Mouse (Mus musculus) stomach, embryonic 16.5 days (tissue): ENCODE data around the gene Itgal. TPM values are rescaled to one million over a fixed set of nuclear protein-coding genes. Genes with fewer than 3 reads are reported as not detected.
A peak's percentile ranks its signal among the peaks of the same experiment; 100 is the strongest.

Source experiments
- ATAC-seq: fragments of 200-750 bp; cut with Nextera tagmentation; 2 replicates; pipeline ENCODE4 v1.8.0; 2017; ENCODE audit warnings: moderate number of reproducible peaks, moderate TSS enrichment; ENCODE audit not compliant: insufficient read depth, low FRiP score
- H3K27ac ChIP-seq: fragments of 300-500 bp; sonication (generic); 2 replicates; pipeline ENCODE4 v1.5.1; 2014; ENCODE audit warnings: low read length
- H3K27me3 ChIP-seq: fragments of 300-500 bp; sonication (generic); 2 replicates; pipeline ENCODE4 v1.6.1; 2014; ENCODE audit warnings: low read length, control low read depth, mixed read lengths; ENCODE audit not compliant: control insufficient read depth, insufficient read depth
- H3K36me3 ChIP-seq: fragments of 300-500 bp; sonication (generic); 2 replicates; pipeline ENCODE4 v1.6.1; 2014; ENCODE audit warnings: low read length; ENCODE audit not compliant: control insufficient read depth, insufficient read depth
- H3K4me1 ChIP-seq: fragments of 300-500 bp; sonication (generic); 2 replicates; pipeline ENCODE4 v1.6.1; 2014; ENCODE audit warnings: low read length, control low read depth, mixed read lengths; ENCODE audit not compliant: control insufficient read depth, insufficient read depth
- H3K4me2 ChIP-seq: fragments of 300-500 bp; sonication (generic); 2 replicates; pipeline ENCODE4 v1.6.1; 2014; ENCODE audit warnings: low read depth, low read length, mixed read lengths
- H3K4me3 ChIP-seq: fragments of 300-500 bp; sonication (generic); replicated peaks from 2 replicates; pipeline ENCODE4 v1.5.1; 2014; ENCODE audit warnings: mild to moderate bottlenecking, low read length
- H3K9ac ChIP-seq: fragments of 300-500 bp; sonication (generic); 2 replicates; pipeline ENCODE4 v1.6.1; 2014; ENCODE audit warnings: low read length
- H3K9me3 ChIP-seq: fragments of 300-500 bp; sonication (generic); replicated peaks from 2 replicates; pipeline ENCODE4 v1.6.1; 2016; ENCODE audit warnings: low read length, control low read depth; ENCODE audit not compliant: control insufficient read depth
- WGBS: fragments of 180-500 bp; shearing (Covaris S2); extraction: QIAGEN DNeasy Blood & Tissue Kit; methylation state at CpG from one replicate; pipeline ENCODE4 v1.1.7; 2014; 5-methylcytosine and 5-hydroxymethylcytosine counted together
- polyA plus RNA-seq: library from polyadenylated mRNA; unstranded; fragments of >200 nt; fragmentation: Nextera tagmentation; extraction: Ambion mirVana; gene quantifications from 2 replicates; pipeline ENCODE4 v1.2.1, GENCODE M21; 2015

Itgal gene
- polyA plus RNA-seq, 1 experiment from 2014 or later: 4.0 TPM

- H3K4me2 ChIP-seq: no peak overlapping the region
- WGBS: 70% methylated on average over 8 of the region's 8 CpGs
- H3K27me3 ChIP-seq: no peaks in the 10 kb centered on the region
- H3K9ac ChIP-seq: no peak overlapping the region
- no peaks in the 10 kb centered on the region for H3K4me1 ChIP-seq
- H3K27ac ChIP-seq: no peak overlapping the region
- peaks cover 9% of the 10 kb centered on the region for H3K9me3 ChIP-seq
- no peak overlapping the region for H3K4me3 ChIP-seq
- H3K36me3 ChIP-seq: no peaks in the 10 kb centered on the region
- no peak for ATAC-seq
Measured at GRCm38 (mm10) chr7:127290142-127290541, 5.9 kb upstream of the Itgal start.

GRCm38 (mm10) chr7:127296786-127297555 lies 911 bp downstream of the Itgal start:
- Histone ChIP-seq H3K27me3 (no peaks in the 10 kb centered on the region), H3K9ac (no peak overlapping the region), H3K27ac (no peak overlapping the region), H3K4me3 (no peak overlapping the region), H3K4me2 (no peak overlapping the region), H3K4me1 (no peaks in the 10 kb centered on the region), H3K9me3 (no peaks in the 10 kb centered on the region), H3K36me3 (no peaks in the 10 kb centered on the region)
- no peak for ATAC-seq
- WGBS: 76% methylated on average over 5 of the region's 5 CpGs

- H3K9ac ChIP-seq: no peak overlapping the region
- H3K4me2 ChIP-seq: no peak overlapping the region
- H3K4me1 ChIP-seq: no peaks in the 10 kb centered on the region
- H3K27me3 ChIP-seq: no peaks in the 10 kb centered on the region
- no peak overlapping the region for H3K27ac ChIP-seq
- no peak overlapping the region for H3K4me3 ChIP-seq
- no peaks in the 10 kb centered on the region for H3K9me3 ChIP-seq
- no peak for ATAC-seq
- no peaks in the 10 kb centered on the region for H3K36me3 ChIP-seq
- 93% methylated on average over 5 of the region's 5 CpGs for WGBS
Measured at GRCm38 (mm10) chr7:127297586-127298193, 1.6 kb downstream of the Itgal start.

GRCm38 (mm10) chr7:127308431-127308830 lies 12.4 kb downstream of the Itgal start:
- peak; percentile 74 for ATAC-seq
- Histone ChIP-seq H3K4me2 (no peak overlapping the region), H3K4me1 (no peaks in the 10 kb centered on the region), H3K9ac (no peak overlapping the region), H3K27me3 (no peaks in the 10 kb centered on the region), H3K4me3 (no peak overlapping the region), H3K36me3 (no peaks in the 10 kb centered on the region), H3K9me3 (no peaks in the 10 kb centered on the region), H3K27ac (no peak overlapping the region)
- WGBS: 72% methylated on average over 2 of the region's 2 CpGs

- Histone ChIP-seq H3K9ac (no peak overlapping the region), H3K4me2 (no peak overlapping the region), H3K9me3 (no peaks in the 10 kb centered on the region), H3K27ac (no peak overlapping the region), H3K27me3 (no peaks in the 10 kb centered on the region), H3K4me3 (no peak overlapping the region), H3K4me1 (no peaks in the 10 kb centered on the region), H3K36me3 (no peaks in the 10 kb centered on the region)
- WGBS: 69% methylated on average over 4 of the region's 4 CpGs
- ATAC-seq: peak; percentile 78; the same call in 1 of the 2 replicates
Measured at GRCm38 (mm10) chr7:127308887-127309286, 12.8 kb downstream of the Itgal start.

- Histone ChIP-seq H3K4me3 (no peak overlapping the region), H3K4me1 (no peaks in the 10 kb centered on the region)
- ATAC-seq: no peak
Measured at GRCm38 (mm10) chr7:127309951-127310350, 13.9 kb downstream of the Itgal start.

GRCm38 (mm10) chr7:127313912-127314311 lies 17.9 kb downstream of the Itgal start:
- no peak overlapping the region for H3K4me3 ChIP-seq
- no peaks in the 10 kb centered on the region for H3K27me3 ChIP-seq
- no peak overlapping the region for H3K27ac ChIP-seq
- no peak overlapping the region for H3K9ac ChIP-seq
- no peaks in the 10 kb centered on the region for H3K36me3 ChIP-seq
- WGBS: 47% methylated on average over 8 of the region's 8 CpGs
- no peaks in the 10 kb centered on the region for H3K9me3 ChIP-seq
- no peaks in the 10 kb centered on the region for H3K4me1 ChIP-seq
- H3K4me2 ChIP-seq: no peak overlapping the region
- ATAC-seq: no peak

More at GRCm38 (mm10) chr7:127309951-127310350, 13.9 kb downstream of the Itgal start:
- Histone ChIP-seq H3K4me2 (no peak overlapping the region), H3K36me3 (no peaks in the 10 kb centered on the region), H3K9ac (no peak overlapping the region), H3K27me3 (no peaks in the 10 kb centered on the region), H3K9me3 (no peaks in the 10 kb centered on the region), H3K27ac (no peak overlapping the region)
- WGBS: 59% methylated on average over 12 of the region's 12 CpGs

- Histone ChIP-seq H3K9me3 (no peaks in the 10 kb centered on the region), H3K9ac (no peak overlapping the region), H3K4me2 (no peak overlapping the region), H3K36me3 (no peaks in the 10 kb centered on the region), H3K27me3 (no peaks in the 10 kb centered on the region), H3K4me1 (no peaks in the 10 kb centered on the region), H3K27ac (no peak overlapping the region), H3K4me3 (no peak overlapping the region)
- 64% methylated on average over 4 of the region's 4 CpGs for WGBS
- no peak for ATAC-seq
Measured at GRCm38 (mm10) chr7:127321106-127321505, 25.0 kb downstream of the Itgal start.

- Histone ChIP-seq H3K27ac (no peak overlapping the region), H3K36me3 (no peaks in the 10 kb centered on the region), H3K9ac (no peak overlapping the region), H3K4me3 (no peak overlapping the region), H3K9me3 (no peaks in the 10 kb centered on the region), H3K27me3 (no peaks in the 10 kb centered on the region), H3K4me2 (no peak overlapping the region), H3K4me1 (no peaks in the 10 kb centered on the region)
- no peak for ATAC-seq
- whole genome bisulfite sequencing: 39% methylated on average over 5 of the region's 5 CpGs
Measured at GRCm38 (mm10) chr7:127322085-127322484, 26.0 kb downstream of the Itgal start.
